Mouse (Mus musculus) A20 (cell line): ENCODE results near the gene Rint1.
A peak's percentile ranks its signal among the peaks of the same experiment; 100 is the strongest.

Experiments used
- DNase-seq: peaks from one replicate; pipeline ENCODE4 v3.0.0-alpha.2; 2011; ENCODE audit warnings: low read depth, low spot score

Rint1 gene

DNA sequence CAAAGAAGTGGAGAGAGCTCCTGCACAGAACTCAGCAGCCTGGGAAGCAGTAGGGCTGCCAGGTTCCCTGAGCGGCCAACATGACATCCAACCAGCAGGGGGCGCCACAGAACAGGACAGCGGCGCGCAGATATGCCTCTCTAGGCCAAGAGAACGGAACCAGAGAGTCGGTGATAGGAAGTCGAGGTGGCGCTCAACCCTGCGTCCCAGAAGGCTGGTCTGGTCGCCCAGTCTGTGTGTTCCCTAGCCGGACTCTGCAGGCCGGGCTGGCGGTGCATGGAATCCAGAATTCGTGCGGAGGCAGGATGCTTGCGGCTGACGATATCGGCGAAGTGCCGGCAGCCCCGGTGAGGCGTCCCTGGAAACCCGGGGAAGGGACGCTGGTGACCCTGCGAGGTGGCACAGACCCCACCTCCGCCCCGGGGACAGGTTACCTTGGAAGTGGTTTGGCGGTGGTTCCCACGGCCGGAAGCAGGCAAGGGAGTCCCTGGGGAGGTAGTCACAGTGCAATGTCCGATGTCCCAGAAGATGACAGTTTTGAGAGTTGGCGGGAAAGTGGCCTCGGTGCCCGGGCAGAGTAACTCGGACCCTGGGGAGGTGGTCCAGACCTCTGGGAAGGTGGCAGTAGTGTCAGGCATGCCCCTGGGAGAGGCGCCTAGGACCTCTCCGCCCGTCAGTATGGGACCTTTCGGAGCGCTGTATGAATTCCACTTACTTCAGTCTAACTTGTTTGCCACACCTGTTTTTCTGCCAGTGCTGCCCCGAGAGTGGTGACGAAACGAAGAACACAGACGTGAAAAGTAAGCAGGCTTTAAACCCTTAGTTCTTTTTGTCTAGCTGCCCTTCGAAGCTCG is at the start of gene Rint1:
TSS of gene Rint1 (plus strand) at position 176 of the 854 bp plus-strand sequence.
- DNase-seq: peak; percentile 94

GRCm38 (mm10) chr5:23743261-23743660 is 44.2 kb upstream of the Rint1 start:
- no peak for DNase-seq

DNA sequence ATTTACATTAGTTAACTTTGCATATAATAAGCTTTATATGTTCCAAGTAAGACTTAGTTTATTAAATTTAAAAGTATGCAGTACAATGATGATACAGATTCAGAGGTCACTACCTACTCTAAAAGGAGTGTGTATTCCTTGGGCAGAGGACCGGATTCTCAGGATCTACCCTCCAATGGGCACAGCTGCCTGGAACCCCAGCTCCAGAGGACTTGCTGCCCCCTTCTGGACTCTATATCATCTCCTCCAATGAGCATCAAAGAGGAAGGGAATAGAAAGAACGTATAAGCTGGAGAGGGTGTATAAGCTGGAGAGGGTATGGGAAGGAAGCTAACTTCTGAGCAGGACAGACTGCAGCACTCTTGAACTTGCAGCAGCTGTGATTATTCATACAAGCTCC is 37.6 kb upstream of the Rint1 start:
- no peak for DNase-seq

DNA sequence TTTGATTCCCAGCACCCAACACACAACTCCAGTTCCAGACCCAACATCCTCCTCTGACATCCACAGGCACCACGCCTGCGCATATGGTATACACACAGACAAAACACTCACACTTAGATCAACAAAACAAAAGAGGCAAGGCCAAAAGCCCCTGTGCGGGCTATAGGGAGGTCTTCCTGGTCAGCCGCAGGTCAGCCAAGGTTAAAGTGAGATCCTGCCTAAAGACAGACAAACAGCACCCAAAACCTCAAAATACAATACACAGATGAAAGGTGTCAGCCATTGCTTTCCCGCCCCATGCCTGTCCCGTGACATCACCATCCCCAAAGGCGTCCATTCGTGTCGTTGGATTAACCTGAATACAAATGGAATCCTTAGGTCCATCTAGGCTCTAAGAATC is 31.9 kb upstream of the Rint1 start:
- no peak for DNase-seq

DNA sequence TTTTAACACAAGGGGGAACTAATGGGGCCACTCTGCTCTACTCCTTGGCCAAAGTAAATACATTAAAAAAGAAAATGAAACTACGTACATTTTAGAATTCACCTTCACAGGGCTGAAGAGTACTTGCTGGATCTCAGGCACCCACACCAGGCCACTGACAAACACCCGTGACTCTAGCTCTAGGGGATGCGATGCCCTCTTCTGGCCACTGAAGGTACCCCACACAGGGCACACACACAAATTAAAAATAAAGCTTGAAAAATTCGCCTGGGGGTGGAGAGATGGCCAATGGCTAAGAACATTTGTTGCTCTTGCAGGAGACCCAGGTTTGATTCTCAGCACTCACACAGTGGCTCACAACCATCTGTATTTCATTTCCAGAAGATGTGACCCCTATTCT is 31.1 kb upstream of the Rint1 start:
- no peak for DNase-seq

- peak; percentile 34 for DNase-seq
Measured at GRCm38 (mm10) chr5:23758633-23759032, 28.9 kb upstream of the Rint1 start.

DNA sequence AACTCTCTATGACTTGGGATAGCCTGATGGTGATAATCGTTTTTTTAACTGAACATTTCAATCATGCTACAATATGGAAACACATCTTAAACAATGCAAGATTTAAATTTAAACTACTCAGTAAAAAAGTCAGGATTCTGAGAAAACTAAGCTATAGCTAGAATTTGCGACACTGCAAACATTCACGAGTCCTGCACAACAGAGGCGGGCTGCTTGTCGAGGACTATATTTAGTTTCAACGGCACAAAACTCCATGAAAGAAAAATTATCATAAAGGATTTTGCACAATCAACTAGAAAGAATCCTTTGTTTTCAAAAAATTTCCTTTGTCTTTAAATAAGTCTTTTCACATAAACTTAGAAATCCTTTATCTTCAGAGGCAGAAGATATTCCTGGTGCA is 25.0 kb upstream of the Rint1 start:
- no peak for DNase-seq

- DNase-seq: no peak
Measured at GRCm38 (mm10) chr5:23764557-23764956, 23.0 kb upstream of the Rint1 start.

- DNase-seq: no peak
Measured at GRCm38 (mm10) chr5:23771105-23771504, 16.4 kb upstream of the Rint1 start.

DNA sequence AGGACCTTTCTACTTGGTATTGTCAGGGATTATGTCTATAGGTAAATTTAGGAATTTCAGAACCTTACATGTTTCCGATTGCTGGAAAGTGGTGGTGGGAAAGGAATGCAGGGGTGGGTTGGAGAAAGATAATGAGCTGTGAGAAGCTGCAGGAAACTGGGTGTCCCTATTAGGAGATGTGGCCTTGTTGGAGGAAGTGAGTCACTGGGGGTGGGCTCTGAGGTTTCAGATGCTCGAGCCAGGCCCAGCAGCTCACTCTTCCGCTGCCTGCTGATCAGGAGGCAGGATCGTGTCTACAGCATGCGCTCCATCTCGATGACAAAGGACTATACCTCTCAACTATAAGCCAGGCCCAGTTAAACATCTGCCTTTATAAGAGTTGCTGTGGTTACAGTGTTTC is 13.3 kb upstream of the Rint1 start:
- no peak for DNase-seq

- no peak for DNase-seq
Measured at GRCm38 (mm10) chr5:23780516-23780915, 7.0 kb upstream of the Rint1 start.

- no peak for DNase-seq
Measured at GRCm38 (mm10) chr5:23781172-23781571, 6.3 kb upstream of the Rint1 start.

DNA sequence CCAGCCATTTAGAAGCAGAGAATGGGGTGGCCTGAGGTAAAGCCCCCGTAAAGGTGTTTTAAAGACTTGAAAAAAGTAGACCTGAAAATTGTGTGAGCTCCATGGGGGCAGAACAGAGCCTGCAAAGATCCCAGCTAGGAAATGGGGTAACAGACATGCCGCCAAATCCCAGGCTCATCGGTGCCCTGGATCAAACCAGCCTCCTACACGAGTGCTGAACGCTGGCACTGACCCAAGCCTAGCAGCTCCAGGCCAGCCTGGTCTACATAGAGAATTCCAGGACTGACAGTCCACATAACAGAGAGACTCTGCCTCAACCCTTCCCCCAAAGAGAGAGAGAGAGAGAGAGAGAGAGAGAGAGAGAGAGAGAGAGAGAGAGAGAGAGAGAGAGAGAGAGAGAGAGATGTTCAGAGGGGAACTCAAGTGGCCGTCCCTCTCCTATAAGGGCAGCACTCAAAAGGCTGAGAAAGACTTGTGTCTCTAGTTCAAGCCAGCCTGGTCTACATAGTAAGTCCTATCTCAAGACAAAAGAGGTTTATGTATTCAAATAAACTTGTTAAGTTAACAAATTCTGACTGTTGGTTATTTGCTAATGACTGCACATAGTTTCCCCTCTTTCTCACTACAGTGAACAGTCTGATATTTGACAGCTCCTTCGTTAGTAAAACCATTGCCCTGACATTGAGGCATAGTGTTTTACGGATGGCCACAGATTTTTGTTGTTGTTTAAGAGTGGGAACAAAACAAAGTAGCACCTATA is 5.3 kb upstream of the Rint1 start:
- DNase-seq: peak; percentile 33

GRCm38 (mm10) chr5:23782931-23783877 is 4.3 kb upstream of the Rint1 start, which contains the start of gene Pus7:
Gene Pus7, minus strand, starts transcription at chr5:23783711.
- DNase-seq: peak; percentile 93

DNA sequence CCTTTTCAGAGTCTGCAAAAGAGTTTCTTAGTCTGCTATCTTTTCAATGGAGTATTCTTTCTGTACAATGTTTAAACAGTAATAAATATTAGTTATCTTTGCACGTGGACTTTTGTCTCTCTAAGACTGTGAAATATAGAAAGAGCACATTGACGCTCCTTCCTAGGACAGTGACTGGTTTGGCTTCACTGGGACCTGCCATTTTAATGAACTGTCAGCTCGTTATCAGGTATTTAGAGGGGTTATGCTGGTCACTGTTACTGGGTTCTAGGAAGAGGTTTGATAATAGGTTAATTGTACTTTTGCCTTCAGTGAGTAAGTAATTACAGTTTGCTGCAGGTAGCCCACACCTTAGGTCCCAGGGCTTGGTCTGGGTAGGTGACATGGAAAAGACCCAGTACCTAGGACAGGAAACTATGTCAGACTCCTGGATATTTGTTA is 899 bp downstream of the Rint1 start:
- no peak for DNase-seq

GRCm38 (mm10) chr5:23789078-23789612 is 1.6 kb downstream of the Rint1 start:
- peak; percentile 14 for DNase-seq

DNA sequence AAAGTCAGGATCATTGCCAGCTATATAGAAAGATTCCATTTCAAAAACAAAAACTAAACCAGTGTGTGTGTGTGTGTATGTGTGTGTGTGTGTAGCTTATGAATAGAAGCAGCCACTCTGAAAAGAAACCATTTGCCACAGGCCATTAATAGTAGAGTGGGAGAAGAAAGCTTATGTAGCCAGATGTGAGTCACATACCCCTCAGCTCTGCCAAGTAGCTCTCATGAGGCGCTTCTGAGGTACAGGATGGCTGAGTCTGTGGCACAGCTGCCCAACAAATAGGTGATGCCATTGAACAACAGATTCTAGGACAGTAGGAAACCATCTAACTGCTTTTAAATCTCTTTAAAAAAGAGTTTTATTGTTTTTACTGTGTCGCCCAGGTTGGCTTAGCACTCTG is 5.2 kb downstream of the Rint1 start:
- no peak for DNase-seq

DNA sequence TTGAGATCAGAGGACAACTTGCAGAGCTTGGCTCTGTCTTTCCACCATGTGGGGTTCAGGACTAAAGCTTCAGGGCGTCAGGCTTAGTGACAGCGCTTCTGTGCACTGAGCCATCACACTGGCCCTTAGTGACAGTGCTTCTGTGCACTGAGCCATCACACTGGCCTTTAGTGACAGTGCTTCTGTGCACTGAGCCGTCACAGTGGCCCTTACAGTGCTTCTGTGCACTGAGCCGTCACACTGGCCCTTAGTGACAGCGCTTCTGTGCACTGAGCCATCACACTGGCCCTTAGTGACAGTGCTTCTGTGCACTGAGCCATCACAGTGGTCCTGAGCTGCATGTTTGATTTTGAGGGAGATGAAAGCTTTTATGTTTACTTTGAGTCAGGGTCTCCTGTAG is 27.3 kb downstream of the Rint1 start:
- DNase-seq: peak; percentile 34

- no peak for DNase-seq
Measured at GRCm38 (mm10) chr5:23816681-23817080, 29.2 kb downstream of the Rint1 start.

DNA sequence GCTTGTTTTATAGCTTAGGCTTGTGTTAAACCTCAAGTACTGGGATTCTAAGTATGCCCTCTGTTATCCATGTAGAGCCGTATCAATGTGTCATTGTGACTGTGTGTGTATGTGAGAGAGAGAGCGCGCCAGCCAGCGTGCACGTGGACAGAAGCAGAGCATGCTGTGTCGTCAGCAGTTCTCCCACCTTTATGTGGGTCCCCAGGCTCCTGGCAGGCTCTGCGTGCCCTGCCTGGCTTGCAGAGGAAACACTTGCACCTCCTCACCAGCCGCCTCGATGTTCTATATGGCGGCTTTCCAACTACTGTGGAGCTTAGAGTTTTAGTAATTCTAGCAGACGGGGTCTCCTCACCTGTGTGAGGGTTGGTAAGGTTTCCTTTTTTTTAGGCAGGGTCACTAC is 34.8 kb downstream of the Rint1 start:
- no peak for DNase-seq

DNA sequence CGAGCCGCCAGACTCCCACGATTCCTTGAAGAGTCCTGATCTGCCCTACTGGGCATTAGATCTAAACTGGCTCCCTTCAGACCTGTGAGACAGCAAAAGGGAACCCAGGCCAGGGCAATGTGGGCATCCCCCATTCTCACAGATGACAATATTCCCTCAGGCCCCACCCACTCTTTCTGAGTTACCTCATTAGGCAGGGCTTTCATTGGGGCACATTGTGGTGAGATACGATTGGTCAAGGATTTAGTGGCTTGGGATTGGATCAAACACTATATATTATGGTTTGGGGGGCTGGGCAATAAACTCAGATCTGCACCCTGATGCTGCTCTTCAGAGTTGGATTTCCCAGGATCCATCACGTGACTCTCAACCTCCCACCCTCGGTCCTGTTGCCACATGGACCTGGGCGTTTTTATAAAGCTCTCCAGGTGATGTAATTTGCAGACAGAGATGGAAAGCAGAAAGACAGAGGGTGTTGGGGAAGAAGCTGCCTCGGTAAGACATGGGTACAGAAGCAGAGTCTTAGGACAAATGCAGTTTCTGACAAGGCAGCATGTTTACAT is 36.7 kb downstream of the Rint1 start:
- DNase-seq: no peak
